Mouse (Mus musculus): ENCODE results near the gene En1. TPM values are rescaled to one million over a fixed set of nuclear protein-coding genes. Genes with fewer than 3 reads are reported as not detected.

En1 gene
- polyA plus RNA-seq, 1 experiment = 11.3 TPM

GRCm38 (mm10) chr1:120588362-120589027, 13.7 kb upstream of the En1 start:
- TF ChIP-seq POLR2A (IDR thresholded peaks at IDR 0.05; ENCODE audit: low read depth, low read length) (no peak), CTCF (IDR thresholded peaks at IDR 0.05; ENCODE audit: borderline replicate concordance, insufficient read depth, low read length) (no peak)
- H3K4me1 ChIP-seq (ENCODE audit: control insufficient read depth, insufficient read depth, low read length) = no peaks in the 10 kb centered on the region; the same call in 1 of the 2 replicates
- no peak overlapping the region for H3K27ac ChIP-seq (ENCODE audit: insufficient read depth, low read length)
- H3K4me3 ChIP-seq (ENCODE audit: insufficient read depth, low read length) = no peak overlapping the region

DNA sequence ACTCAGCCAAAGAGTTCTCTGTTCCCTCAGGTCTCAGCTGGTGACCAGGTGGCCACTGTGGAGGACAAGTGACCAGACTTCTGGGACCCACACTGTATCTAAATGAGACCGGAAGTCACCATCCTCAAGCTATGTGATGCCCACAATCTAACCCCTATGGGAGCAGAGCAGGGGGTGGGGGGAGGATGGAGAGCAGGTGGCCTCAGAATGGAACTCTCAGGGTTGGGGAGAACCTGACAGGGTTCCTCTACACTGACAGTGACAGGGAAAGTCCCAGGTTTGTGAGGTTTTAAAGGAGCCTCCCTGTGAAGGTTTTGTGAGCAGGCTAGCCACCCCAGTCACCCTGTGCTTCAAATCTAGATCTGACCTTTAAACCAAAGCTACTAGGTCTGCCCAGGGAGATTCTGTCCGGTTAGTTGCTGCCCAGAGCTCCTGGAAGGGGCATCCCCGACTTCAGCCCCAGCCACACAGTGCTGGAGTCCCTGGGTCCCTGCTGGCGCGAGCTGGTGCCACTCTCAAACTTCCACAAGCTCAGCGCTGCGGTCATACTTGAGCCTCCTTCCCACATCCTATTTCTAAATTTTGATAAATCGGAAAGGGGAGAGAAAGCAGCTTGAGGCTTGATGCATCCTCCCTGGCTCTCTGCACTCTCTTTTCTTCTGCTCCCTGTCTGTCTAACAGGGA, 8.8 kb upstream of the En1 start:
- no peak for TF ChIP-seq CTCF (IDR thresholded peaks at IDR 0.05; ENCODE audit: borderline replicate concordance, insufficient read depth, low read length)
- no peak for TF ChIP-seq POLR2A (IDR thresholded peaks at IDR 0.05; ENCODE audit: low read depth, low read length)
- Histone ChIP-seq H3K4me1 (ENCODE audit: control insufficient read depth, insufficient read depth, low read length) (no peaks in the 10 kb centered on the region; the same call in 1 of the 2 replicates), H3K4me3 (ENCODE audit: insufficient read depth, low read length) (no peak overlapping the region), H3K27ac (ENCODE audit: insufficient read depth, low read length) (no peak overlapping the region)

GRCm38 (mm10) chr1:120594603-120595002, 7.6 kb upstream of the En1 start:
- Histone ChIP-seq H3K4me1 (ENCODE audit: control insufficient read depth, insufficient read depth, low read length) (no peaks in the 10 kb centered on the region), H3K4me3 (ENCODE audit: insufficient read depth, low read length) (no peak overlapping the region), H3K27ac (ENCODE audit: insufficient read depth, low read length) (no peak overlapping the region)
- no peak for TF ChIP-seq POLR2A (IDR thresholded peaks at IDR 0.05; ENCODE audit: low read depth, low read length)
- TF ChIP-seq CTCF (IDR thresholded peaks at IDR 0.05; ENCODE audit: borderline replicate concordance, insufficient read depth, low read length) = peak; percentile 43

GRCm38 (mm10) chr1:120595471-120596240, 6.6 kb upstream of the En1 start:
- no peak overlapping the region for H3K4me3 ChIP-seq (ENCODE audit: insufficient read depth, low read length)
- H3K27ac ChIP-seq (ENCODE audit: insufficient read depth, low read length) = no peak overlapping the region
- H3K4me1 ChIP-seq (ENCODE audit: control insufficient read depth, insufficient read depth, low read length) = no peaks in the 10 kb centered on the region
- no peak for TF ChIP-seq POLR2A (IDR thresholded peaks at IDR 0.05; ENCODE audit: low read depth, low read length)
- TF ChIP-seq CTCF (IDR thresholded peaks at IDR 0.05; ENCODE audit: borderline replicate concordance, insufficient read depth, low read length) = no peak

DNA sequence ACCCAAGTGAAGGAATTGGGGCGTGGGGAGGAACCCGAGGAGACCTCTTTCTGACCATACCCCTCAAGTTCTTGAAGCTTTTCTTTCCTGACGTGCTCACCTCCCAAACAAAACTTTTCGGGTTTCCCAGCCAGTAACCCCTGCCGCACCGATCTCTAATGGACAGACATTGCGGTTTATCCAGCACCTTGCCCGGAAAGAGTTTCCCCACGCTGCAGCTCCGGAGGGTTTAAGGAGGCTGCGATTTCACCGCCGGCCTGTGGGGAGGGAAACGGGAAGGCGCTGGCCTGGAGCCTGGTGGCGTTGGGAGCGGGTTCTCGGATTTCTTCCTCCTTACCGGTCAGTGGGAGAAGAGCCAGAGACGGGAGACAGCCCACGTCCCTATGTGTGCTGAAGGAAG, 5.9 kb upstream of the En1 start:
- TF ChIP-seq CTCF (IDR thresholded peaks at IDR 0.05; ENCODE audit: borderline replicate concordance, insufficient read depth, low read length) (no peak), POLR2A (IDR thresholded peaks at IDR 0.05; ENCODE audit: low read depth, low read length) (no peak)
- peak overlapping the region; percentile 37 for H3K4me3 ChIP-seq (ENCODE audit: insufficient read depth, low read length)
- H3K27ac ChIP-seq (ENCODE audit: insufficient read depth, low read length) = no peak overlapping the region
- H3K4me1 ChIP-seq (ENCODE audit: control insufficient read depth, insufficient read depth, low read length) = no peaks in the 10 kb centered on the region

DNA sequence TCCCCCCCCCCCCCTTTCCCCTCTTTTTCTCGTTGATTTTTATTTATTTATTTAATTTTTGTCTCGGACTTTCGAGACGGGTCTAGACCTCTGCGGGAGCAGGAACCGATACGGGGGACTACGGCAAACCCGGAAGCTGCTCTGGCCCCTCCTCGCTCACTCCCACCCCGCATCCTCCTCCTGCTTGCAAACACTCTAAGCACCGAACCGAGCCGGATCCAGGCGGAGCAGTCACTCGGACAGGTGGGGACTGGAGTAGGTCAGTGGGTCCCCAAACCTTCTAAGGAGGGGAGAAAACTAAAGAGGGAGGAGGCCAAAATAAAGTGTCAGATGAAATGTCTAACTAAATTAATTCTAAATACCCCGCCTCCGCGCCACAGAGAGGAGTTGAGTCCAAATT, 5.4 kb upstream of the En1 start:
- Histone ChIP-seq H3K4me3 (ENCODE audit: insufficient read depth, low read length) (peak overlapping the region; percentile 37), H3K4me1 (ENCODE audit: control insufficient read depth, insufficient read depth, low read length) (no peaks in the 10 kb centered on the region), H3K27ac (ENCODE audit: insufficient read depth, low read length) (no peak overlapping the region)
- TF ChIP-seq CTCF (IDR thresholded peaks at IDR 0.05; ENCODE audit: borderline replicate concordance, insufficient read depth, low read length) (no peak), POLR2A (IDR thresholded peaks at IDR 0.05; ENCODE audit: low read depth, low read length) (peak; percentile 46)

GRCm38 (mm10) chr1:120597271-120597670, 4.9 kb upstream of the En1 start:
- no peak for TF ChIP-seq CTCF (IDR thresholded peaks at IDR 0.05; ENCODE audit: borderline replicate concordance, insufficient read depth, low read length)
- no peak for TF ChIP-seq POLR2A (IDR thresholded peaks at IDR 0.05; ENCODE audit: low read depth, low read length)
- Histone ChIP-seq H3K4me3 (ENCODE audit: insufficient read depth, low read length) (peak overlapping the region; percentile 37), H3K4me1 (ENCODE audit: control insufficient read depth, insufficient read depth, low read length) (no peaks in the 10 kb centered on the region), H3K27ac (ENCODE audit: insufficient read depth, low read length) (no peak overlapping the region)

DNA sequence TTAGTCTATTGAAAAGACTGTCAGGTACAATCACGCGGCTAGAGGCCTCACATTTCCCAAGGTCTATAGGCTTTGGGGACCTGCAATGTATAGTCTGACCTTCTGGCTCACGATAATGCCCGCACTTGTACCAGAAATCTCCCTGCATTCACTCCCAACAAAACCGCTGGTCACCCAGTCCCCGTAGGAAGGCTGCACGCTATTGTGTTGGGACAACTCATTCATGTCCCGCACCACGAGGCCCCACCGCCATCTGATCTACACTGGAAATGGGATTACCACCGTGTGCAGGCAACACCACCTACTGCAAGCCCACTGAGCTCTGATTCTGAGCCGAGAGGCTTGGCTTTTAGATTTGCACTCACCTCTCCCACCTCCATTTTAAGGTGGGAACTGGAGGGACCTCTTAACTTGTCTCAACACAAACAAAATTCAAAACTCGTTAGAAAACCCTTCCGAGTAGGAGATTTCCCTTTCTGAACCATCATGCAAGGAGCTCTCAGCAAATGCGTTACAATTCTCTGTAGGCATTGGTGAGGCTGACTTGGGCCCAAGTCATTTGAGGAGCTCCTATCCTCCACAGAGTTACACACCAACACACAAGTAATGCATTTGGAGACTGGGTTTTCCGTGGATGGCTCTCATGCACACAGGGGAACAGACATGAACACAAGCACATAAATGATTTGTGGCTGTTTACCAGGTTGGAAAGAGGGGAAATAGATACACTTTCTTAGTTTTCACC, 3.9 kb upstream of the En1 start:
- H3K4me1 ChIP-seq (ENCODE audit: control insufficient read depth, insufficient read depth, low read length) = no peaks in the 10 kb centered on the region
- TF ChIP-seq POLR2A (IDR thresholded peaks at IDR 0.05; ENCODE audit: low read depth, low read length) = no peak
- TF ChIP-seq CTCF (IDR thresholded peaks at IDR 0.05; ENCODE audit: borderline replicate concordance, insufficient read depth, low read length) = no peak
- no peak overlapping the region for H3K27ac ChIP-seq (ENCODE audit: insufficient read depth, low read length)
- H3K4me3 ChIP-seq (ENCODE audit: insufficient read depth, low read length) = no peak overlapping the region

Data from embryonic fibroblast, embryonic 13.5 days (primary cell).